Mouse (Mus musculus): ENCODE data around the gene Pla2g5.

DNA sequence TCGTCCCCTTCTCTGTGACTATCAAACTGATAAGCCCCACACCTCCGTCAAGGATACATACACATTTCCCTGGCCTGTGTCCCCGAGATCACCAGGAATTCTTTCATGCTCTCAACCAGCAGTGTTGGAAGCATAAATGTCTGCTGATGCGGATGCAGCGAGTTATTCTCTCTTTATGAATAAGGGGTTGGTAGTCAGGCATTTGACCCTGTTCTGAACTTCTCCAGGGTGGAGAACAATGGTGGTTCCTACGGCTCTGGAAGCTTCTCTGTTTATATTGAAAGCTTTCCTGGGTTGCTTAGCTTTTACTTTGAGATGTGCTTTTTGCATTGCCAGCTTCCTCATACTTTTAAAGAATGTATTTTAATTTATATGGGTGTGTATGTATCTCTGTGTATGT, 10.6 kb upstream of the Pla2g5 start, which contains the start of gene Gm13030:
- no peak for TF ChIP-seq CTCF (IDR thresholded peaks at IDR 0.05)
- TF ChIP-seq EP300 (IDR thresholded peaks at IDR 0.05): no peak

Data from lung, postnatal 0 days (tissue).